Mouse (Mus musculus) urinary bladder, postnatal 10 days (tissue): ENCODE measurements around the gene Rbpj.

Experiments used
- DNase-seq: peaks from one replicate; pipeline ENCODE4 v3.0.0; 2022; ENCODE audit warnings: low spot score

Rbpj gene

GRCm38 (mm10) chr5:53465883-53466282, at the start of gene Rbpj:
Rbpj (plus strand) TSS chr5:53466152.
- DNase-seq: no peak

GRCm38 (mm10) chr5:53420777-53421176, 45.2 kb upstream of the Rbpj start:
- no peak for DNase-seq

DNA sequence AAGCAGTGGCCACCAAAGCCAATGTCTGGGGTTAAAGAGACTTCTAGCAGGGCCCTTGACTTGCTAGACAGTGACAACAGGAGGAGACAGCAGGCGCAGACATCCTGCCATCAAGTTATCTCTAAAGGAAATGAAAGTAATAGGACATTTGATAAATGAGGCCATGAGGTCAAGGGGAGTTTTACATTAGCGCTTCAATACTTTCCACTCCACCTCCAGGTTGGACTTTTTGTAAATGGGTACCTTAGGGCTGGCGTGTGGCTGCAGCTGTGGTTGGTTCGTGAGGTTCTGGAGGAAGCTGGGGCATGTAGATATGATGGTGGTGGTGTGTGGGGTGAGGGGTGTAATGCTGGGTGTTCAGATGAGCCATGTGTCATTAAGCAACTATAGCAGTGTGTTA, 44.7 kb upstream of the Rbpj start:
- DNase-seq: no peak

DNA sequence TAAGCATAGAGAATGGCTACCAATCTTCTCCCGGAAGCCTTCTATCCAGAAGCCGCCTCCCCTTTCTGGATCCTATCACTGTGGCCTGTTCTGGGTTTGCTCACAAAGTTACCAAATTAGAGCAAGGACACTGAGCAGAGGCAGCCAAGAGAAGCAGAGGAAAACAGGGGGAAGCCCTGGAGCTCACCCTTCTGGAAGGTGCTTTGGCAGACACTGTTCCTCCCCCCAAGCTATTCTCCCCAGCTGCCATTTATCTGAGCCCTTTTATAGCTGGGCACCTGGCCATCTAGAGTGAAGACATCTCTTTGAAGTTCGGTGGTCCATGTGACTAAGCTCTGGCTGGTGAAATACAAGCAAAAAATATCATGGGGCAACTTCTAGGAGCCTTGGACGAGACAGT, 38.5 kb upstream of the Rbpj start:
- DNase-seq: no peak

DNA sequence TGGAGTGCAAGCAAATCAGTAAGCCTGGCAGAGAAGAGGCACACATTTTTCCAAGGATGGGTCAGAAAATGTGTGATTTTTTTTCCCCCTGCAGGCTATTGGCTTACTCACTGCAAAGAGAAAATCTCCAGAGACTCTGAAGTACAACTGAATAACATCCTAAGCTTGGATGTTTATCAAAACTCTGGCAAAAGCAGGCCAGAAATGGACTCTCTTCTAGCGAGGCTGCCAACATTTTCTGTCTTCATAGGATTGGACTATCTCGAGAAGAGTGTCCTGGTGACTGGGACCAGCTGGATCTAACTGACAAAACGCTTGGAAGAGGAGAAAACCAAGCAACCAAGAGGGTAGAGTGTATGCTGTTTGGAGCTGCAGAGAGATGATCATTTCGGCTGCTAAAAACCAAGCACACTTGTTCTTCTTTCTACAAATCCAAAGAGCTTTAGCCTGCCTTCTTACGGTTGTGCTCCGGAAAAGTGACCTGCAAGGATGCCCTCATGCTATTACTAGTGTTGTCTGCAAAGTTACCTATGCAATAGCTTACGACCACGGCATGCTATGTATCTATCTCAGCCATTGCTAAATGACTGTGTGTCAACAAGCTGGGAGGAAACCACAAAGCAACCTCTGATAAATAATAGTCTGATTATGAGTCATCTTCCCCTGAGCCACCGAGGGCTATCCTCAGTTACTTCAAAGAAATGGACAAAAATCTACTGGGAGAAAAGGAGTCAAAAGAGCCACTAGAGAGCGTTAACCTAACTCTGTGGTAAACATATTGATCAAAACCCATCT, 36.1 kb upstream of the Rbpj start:
- no peak for DNase-seq

- no peak for DNase-seq
Measured at GRCm38 (mm10) chr5:53432451-53432850, 33.5 kb upstream of the Rbpj start.

GRCm38 (mm10) chr5:53436905-53437632, 28.9 kb upstream of the Rbpj start:
- no peak for DNase-seq

DNA sequence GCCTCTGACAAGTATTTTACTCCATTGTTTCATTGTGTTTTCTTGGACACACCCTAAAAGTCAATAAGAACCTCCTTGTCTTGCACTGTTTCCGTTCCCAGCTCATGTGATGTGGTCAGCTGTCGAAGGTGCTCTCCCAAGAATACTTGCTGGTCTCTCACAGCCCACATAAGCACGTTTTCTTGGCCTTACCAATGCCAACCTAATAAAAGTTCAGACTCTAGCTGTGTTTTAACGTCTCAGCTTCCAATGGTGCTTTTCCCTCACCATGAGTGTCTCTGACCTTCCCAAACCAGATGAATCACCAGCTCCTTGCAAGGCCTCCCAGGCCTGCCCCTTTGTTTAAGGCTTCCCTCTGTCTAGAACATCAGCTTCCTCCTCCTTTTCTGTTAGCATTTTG, 28.2 kb upstream of the Rbpj start:
- DNase-seq: no peak

- no peak for DNase-seq
Measured at GRCm38 (mm10) chr5:53438268-53438667, 27.7 kb upstream of the Rbpj start.

GRCm38 (mm10) chr5:53439655-53440054, 26.3 kb upstream of the Rbpj start:
- DNase-seq: no peak

GRCm38 (mm10) chr5:53444030-53444429, 21.9 kb upstream of the Rbpj start:
- no peak for DNase-seq

- DNase-seq: no peak
Measured at GRCm38 (mm10) chr5:53450945-53451344, 15.0 kb upstream of the Rbpj start.

GRCm38 (mm10) chr5:53451829-53452228, 14.1 kb upstream of the Rbpj start:
- DNase-seq: no peak

GRCm38 (mm10) chr5:53452920-53453319, 13.0 kb upstream of the Rbpj start:
- DNase-seq: no peak

DNA sequence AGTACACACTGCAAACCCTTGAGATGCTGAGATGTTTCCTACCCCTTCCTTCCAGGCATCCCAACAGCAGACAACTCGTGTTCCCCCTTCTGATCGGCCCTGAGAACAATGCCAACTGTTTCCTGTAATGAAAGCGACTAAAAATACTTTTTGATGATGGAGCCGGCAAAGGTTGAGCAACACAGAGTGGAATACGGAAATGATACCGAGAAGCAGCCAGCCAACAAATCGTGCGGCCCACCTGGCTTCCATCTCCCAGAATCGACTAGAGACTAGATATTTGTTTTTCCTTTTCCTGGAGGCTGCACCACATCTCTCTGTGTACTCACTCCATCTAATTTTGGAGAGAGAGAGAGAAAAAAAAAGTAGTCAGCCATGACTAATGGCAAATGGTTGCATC, 11.2 kb upstream of the Rbpj start:
- no peak for DNase-seq

GRCm38 (mm10) chr5:53455459-53455858, 10.5 kb upstream of the Rbpj start:
- no peak for DNase-seq

DNA sequence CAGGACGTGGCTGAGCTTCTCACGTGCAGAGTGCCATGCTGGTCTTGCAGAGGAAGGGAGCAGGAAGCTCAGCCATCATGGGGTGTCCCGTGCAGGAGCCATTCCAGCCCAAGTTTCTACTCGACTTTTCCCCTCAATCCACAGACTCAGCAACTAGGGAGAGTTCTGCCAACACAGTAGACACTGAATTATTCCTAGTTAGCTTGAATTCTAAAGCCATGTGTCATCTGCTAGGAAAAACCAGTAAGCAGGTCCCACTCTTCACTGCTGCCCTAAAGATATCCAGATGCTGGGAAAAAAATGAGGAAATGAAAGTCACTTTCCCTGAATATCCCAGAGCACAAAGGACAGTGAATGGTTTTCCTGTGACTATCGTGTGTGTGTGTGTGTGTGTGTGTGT, 5.8 kb upstream of the Rbpj start:
- no peak for DNase-seq

- no peak for DNase-seq
Measured at GRCm38 (mm10) chr5:53463098-53464018, 2.6 kb upstream of the Rbpj start.

DNA sequence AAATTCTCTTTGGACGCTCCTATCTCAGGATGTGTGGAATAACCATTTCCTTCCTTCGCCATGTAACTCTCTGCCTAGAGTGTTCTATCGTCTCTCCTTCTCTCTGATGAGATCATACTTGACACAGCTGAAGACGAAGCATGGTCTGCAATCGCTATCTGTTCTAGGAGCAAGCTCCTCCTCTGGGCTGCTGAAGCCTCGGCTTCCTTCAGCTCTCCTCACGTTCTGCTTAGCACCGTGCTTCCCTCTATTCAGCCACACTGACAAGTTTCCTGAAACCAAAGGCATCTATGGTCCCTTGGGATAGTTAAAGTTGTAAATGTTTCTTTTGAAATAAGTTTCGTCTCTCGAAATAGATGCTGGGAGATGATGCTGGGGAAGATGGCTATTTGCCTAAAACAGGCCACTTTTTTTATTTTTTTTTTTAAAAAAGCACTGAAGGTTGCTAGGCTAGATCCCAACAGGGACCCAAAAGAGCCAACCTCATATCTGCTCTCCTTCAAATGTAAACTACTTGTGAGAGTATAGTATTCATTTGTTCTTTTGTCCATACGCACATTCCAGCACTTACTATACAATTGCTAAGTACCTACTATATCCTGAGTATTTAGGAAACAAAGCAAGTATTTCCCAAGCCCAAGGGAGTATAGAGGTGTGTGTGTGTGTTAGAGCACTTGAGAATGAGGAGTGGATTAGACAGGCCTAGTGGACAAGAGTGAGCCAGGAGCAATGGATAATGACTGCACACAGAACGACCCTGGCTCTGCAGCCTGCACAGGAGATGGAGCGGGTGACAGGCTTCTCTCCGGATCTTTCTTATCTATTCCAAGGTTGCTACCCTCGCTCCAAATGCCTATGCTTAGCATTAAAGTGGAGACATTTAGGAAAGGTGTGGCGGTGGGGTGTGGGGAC, 726 bp downstream of the Rbpj start:
- no peak for DNase-seq

DNA sequence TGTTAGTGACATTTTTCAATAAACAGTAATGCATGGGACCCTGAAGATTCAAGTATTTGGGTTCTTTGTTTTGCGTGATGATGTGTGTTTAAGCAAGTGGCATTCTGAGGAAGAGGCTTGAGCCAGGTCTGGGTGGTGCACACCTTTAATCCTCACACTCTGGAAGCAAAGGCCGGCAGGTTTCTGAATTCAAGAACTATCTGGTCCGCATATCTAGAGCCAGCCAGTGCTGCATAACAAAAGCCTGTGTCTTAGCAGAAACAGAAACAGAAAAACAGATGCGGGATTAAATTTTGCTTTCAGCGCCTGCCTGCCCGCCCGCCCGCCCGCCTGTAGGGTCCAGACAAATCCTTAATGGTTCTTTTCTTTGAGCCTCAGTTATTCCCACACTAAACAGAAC, 1.6 kb downstream of the Rbpj start:
- DNase-seq: no peak

DNA sequence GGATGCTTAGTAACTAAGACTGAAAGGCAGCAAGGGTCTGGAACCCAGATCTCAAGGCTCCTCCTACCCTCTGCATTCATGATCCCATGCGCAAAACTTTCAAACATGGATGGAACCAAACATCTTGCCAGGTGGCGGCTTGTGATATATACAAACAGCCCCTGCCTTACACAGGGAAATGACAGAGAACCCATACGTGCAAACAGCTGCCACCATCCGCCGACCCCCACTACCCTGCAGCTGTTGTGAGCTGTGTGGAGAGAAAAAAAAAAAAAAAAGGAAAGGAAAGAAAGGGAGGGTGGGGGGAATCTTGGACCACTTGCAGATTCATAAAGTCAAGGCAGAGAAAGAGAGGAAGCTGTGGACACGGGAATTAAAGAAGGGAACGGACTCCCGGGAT, 2.4 kb downstream of the Rbpj start:
- DNase-seq: no peak
